Mouse (Mus musculus): ENCODE data around the gene Apoc2.

GRCm38 (mm10) chr7:19678901-19679300 is 1.2 kb upstream of the Apoc2 start:
- no peak for TF ChIP-seq CTCF (IDR thresholded peaks at IDR 0.05; ENCODE audit: low read depth)
- TF ChIP-seq EP300 (IDR thresholded peaks at IDR 0.05; ENCODE audit: low read depth) = no peak

Measured in heart, postnatal 0 days (tissue).